Mouse (Mus musculus): Measurements from ENCODE around the gene Sema5b. TPM values are rescaled to one million over a fixed set of nuclear protein-coding genes. Genes with fewer than 3 reads are reported as not detected.

Gene Sema5b
- polyA plus RNA-seq, 1 experiment, result not detected

DNA sequence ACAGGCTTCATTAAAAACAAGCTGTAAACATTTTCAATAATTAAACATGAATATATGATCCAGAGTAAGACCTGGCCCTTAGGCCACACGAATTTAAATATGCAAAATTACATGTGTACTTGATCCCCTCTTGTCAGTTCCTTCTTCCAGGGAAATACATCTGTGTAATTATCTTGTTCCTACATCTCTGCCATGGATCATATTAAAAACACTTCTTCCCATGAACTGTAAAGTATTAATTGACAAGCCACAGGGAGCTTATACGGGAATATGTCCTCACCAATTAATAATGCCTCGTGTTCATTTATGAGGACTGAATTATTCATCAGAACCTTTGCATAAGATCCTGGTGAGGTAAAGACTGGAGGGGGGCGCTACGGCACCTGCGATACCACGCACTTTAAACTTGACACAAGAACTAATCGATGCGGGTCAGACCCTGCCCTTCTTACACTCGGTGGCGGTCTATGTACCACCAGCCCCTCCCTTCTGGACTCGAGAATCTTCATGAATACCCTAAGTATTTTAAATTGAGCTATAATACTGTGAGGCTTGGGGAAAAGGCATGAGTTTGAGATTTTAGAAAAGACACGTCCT is 153.4 kb downstream of the Sema5b start:
- H3K4me1 ChIP-seq (ENCODE audit: control insufficient read depth, insufficient read depth, low read length), result no peaks in the 10 kb centered on the region
- no peak for TF ChIP-seq POLR2A (IDR thresholded peaks at IDR 0.05; ENCODE audit: borderline replicate concordance, low read depth, low read length)
- TF ChIP-seq CTCF (IDR thresholded peaks at IDR 0.05; ENCODE audit: low read depth, low read length), result no peak
- no peak overlapping the region for H3K27ac ChIP-seq (ENCODE audit: insufficient read depth, low read depth, low read length)
- no peak overlapping the region for H3K4me3 ChIP-seq (ENCODE audit: insufficient read depth, low read length)

GRCm38 (mm10) chr16:35696103-35696502 is 155.2 kb downstream of the Sema5b start:
- H3K4me3 ChIP-seq (ENCODE audit: insufficient read depth, low read length), result no peak overlapping the region
- no peak overlapping the region for H3K27ac ChIP-seq (ENCODE audit: insufficient read depth, low read depth, low read length)
- TF ChIP-seq POLR2A (IDR thresholded peaks at IDR 0.05; ENCODE audit: borderline replicate concordance, low read depth, low read length) (no peak), CTCF (IDR thresholded peaks at IDR 0.05; ENCODE audit: low read depth, low read length) (no peak)
- no peaks in the 10 kb centered on the region for H3K4me1 ChIP-seq (ENCODE audit: control insufficient read depth, insufficient read depth, low read length)

- Histone ChIP-seq H3K4me1 (ENCODE audit: control insufficient read depth, insufficient read depth, low read length) (no peaks in the 10 kb centered on the region), H3K27ac (ENCODE audit: insufficient read depth, low read depth, low read length) (no peak overlapping the region), H3K4me3 (ENCODE audit: insufficient read depth, low read length) (no peak overlapping the region)
- TF ChIP-seq CTCF (IDR thresholded peaks at IDR 0.05; ENCODE audit: low read depth, low read length) (no peak), POLR2A (IDR thresholded peaks at IDR 0.05; ENCODE audit: borderline replicate concordance, low read depth, low read length) (no peak)
These were observed 160.9 kb downstream of the Sema5b start for GRCm38 (mm10) chr16:35701823-35702222.

- H3K4me1 ChIP-seq (ENCODE audit: control insufficient read depth, insufficient read depth, low read length), result no peaks in the 10 kb centered on the region
- H3K27ac ChIP-seq (ENCODE audit: insufficient read depth, low read depth, low read length), result no peak overlapping the region
- H3K4me3 ChIP-seq (ENCODE audit: insufficient read depth, low read length), result no peak overlapping the region
- no peak for TF ChIP-seq CTCF (IDR thresholded peaks at IDR 0.05; ENCODE audit: low read depth, low read length)
- no peak for TF ChIP-seq POLR2A (IDR thresholded peaks at IDR 0.05; ENCODE audit: borderline replicate concordance, low read depth, low read length)
These were observed 163.1 kb downstream of the Sema5b start for GRCm38 (mm10) chr16:35703763-35704679.

- TF ChIP-seq CTCF (IDR thresholded peaks at IDR 0.05; ENCODE audit: low read depth, low read length) (no peak), POLR2A (IDR thresholded peaks at IDR 0.05; ENCODE audit: borderline replicate concordance, low read depth, low read length) (no peak)
- Histone ChIP-seq H3K4me1 (ENCODE audit: control insufficient read depth, insufficient read depth, low read length) (no peaks in the 10 kb centered on the region), H3K27ac (ENCODE audit: insufficient read depth, low read depth, low read length) (no peak overlapping the region), H3K4me3 (ENCODE audit: insufficient read depth, low read length) (no peak overlapping the region)
These were observed 163.9 kb downstream of the Sema5b start for GRCm38 (mm10) chr16:35704796-35705195.

- TF ChIP-seq CTCF (IDR thresholded peaks at IDR 0.05; ENCODE audit: low read depth, low read length), result no peak
- TF ChIP-seq POLR2A (IDR thresholded peaks at IDR 0.05; ENCODE audit: borderline replicate concordance, low read depth, low read length), result no peak
- Histone ChIP-seq H3K27ac (ENCODE audit: insufficient read depth, low read depth, low read length) (no peak overlapping the region), H3K4me1 (ENCODE audit: control insufficient read depth, insufficient read depth, low read length) (no peaks in the 10 kb centered on the region), H3K4me3 (ENCODE audit: insufficient read depth, low read length) (no peak overlapping the region)
These were observed 166.1 kb downstream of the Sema5b start for GRCm38 (mm10) chr16:35707004-35707403.

- TF ChIP-seq CTCF (IDR thresholded peaks at IDR 0.05; ENCODE audit: low read depth, low read length), result no peak
- TF ChIP-seq POLR2A (IDR thresholded peaks at IDR 0.05; ENCODE audit: borderline replicate concordance, low read depth, low read length), result no peak
- no peak overlapping the region for H3K4me3 ChIP-seq (ENCODE audit: insufficient read depth, low read length)
These were observed 170.1 kb downstream of the Sema5b start for GRCm38 (mm10) chr16:35711004-35711403.

DNA sequence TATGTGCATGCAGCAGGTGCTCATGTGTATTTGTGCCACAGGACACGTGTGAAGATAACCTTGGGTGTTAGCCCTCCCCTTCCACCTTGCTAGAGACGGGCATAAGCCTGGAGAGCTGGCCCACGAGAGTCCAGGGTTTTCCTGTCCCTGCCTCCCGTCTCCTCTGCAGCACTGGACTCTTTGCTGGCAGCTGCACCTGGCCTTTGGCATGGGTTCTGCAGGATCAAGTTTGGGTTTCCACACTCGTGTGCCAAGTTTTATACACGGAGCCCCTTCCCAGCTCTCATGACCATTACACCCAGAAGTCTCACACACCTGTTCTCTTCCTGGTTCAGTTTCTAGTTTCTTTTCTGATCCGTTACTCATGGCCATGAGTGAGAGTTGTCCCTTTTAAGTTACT is 172.7 kb downstream of the Sema5b start:
- Histone ChIP-seq H3K4me1 (ENCODE audit: control insufficient read depth, insufficient read depth, low read length) (no peaks in the 10 kb centered on the region), H3K4me3 (ENCODE audit: insufficient read depth, low read length) (no peak overlapping the region), H3K27ac (ENCODE audit: insufficient read depth, low read depth, low read length) (no peak overlapping the region)
- TF ChIP-seq CTCF (IDR thresholded peaks at IDR 0.05; ENCODE audit: low read depth, low read length), result no peak
- TF ChIP-seq POLR2A (IDR thresholded peaks at IDR 0.05; ENCODE audit: borderline replicate concordance, low read depth, low read length), result no peak

More at GRCm38 (mm10) chr16:35711004-35711403, 170.1 kb downstream of the Sema5b start:
- Histone ChIP-seq H3K27ac (ENCODE audit: insufficient read depth, low read depth, low read length) (no peak overlapping the region), H3K4me1 (ENCODE audit: control insufficient read depth, insufficient read depth, low read length) (no peaks in the 10 kb centered on the region)

Other genes starting within 250 kb of the Sema5b start
- 14.6 and 17.4 TPM in 2 replicates for gene Sec22a, start 177.2 kb upstream of the Sema5b start, polyA plus RNA-seq (2012; ENCODE audit: insufficient read depth, insufficient read length, missing spikeins)
- gene Pdia5, start 50.3 kb upstream of the Sema5b start, polyA plus RNA-seq (2012; ENCODE audit: insufficient read depth, insufficient read length, missing spikeins), result 1.7 and 4.4 TPM in 2 replicates
- gene Dirc2, start 228.2 kb downstream of the Sema5b start, polyA plus RNA-seq (2012; ENCODE audit: insufficient read depth, insufficient read length, missing spikeins), result 19.9 and 21.2 TPM in 2 replicates
- gene Hspbap1, start 229.2 kb downstream of the Sema5b start, polyA plus RNA-seq (2012; ENCODE audit: insufficient read depth, insufficient read length, missing spikeins), result 3.2 and 3.3 TPM in 2 replicates